Mouse (Mus musculus) layer of hippocampus, adult 9-11 months (tissue): ENCODE data around the gene Xbp1.
"Not testable (repeated sequence)": the region's sequence is repeated elsewhere in the genome, so short reads cannot be mapped to it uniquely, and the experiment has no call there.

ENCODE experiments used
- DNase-seq: peaks from one replicate; pipeline ENCODE4 v3.0.0; 2022

Xbp1 gene

GRCm38 (mm10) chr11:5502351-5503051, 18.0 kb upstream of the Xbp1 start:
- DNase-seq = no peak

- DNase-seq = no peak
These were observed 14.4 kb upstream of the Xbp1 start for GRCm38 (mm10) chr11:5505856-5506575.

- no peak for DNase-seq
These were observed 11.0 kb upstream of the Xbp1 start for GRCm38 (mm10) chr11:5509215-5510098.

GRCm38 (mm10) chr11:5510099-5510391, 10.4 kb upstream of the Xbp1 start:
- no peak for DNase-seq

- DNase-seq = not testable (repeated sequence)
These were observed 9.8 kb upstream of the Xbp1 start for GRCm38 (mm10) chr11:5510686-5511085.

- DNase-seq = no peak
These were observed 8.2 kb upstream of the Xbp1 start for GRCm38 (mm10) chr11:5512099-5512725.

- DNase-seq = no peak
These were observed 7.5 kb upstream of the Xbp1 start for GRCm38 (mm10) chr11:5512961-5513360.

GRCm38 (mm10) chr11:5514091-5514490, 6.4 kb upstream of the Xbp1 start:
- no peak for DNase-seq

- no peak for DNase-seq
These were observed 5.3 kb upstream of the Xbp1 start for GRCm38 (mm10) chr11:5515196-5515595.

GRCm38 (mm10) chr11:5515655-5516054, 4.8 kb upstream of the Xbp1 start:
- DNase-seq = no peak

- DNase-seq = no peak
These were observed 4.3 kb upstream of the Xbp1 start for GRCm38 (mm10) chr11:5516151-5516550.

- no peak for DNase-seq
These were observed 3.8 kb upstream of the Xbp1 start for GRCm38 (mm10) chr11:5516617-5517016.

- DNase-seq = no peak
These were observed 3.1 kb upstream of the Xbp1 start for GRCm38 (mm10) chr11:5517346-5517745.

- DNase-seq = no peak
These were observed 778 bp upstream of the Xbp1 start for GRCm38 (mm10) chr11:5519681-5520080.

- no peak for DNase-seq
These were observed 732 bp downstream of the Xbp1 start for GRCm38 (mm10) chr11:5521266-5521515.

- DNase-seq = peak; percentile 72
These were observed 1.2 kb downstream of the Xbp1 start for GRCm38 (mm10) chr11:5521516-5522291.

- DNase-seq = no peak
These were observed 2.4 kb downstream of the Xbp1 start for GRCm38 (mm10) chr11:5522798-5523415.

- DNase-seq = no peak
These were observed 5.0 kb downstream of the Xbp1 start for GRCm38 (mm10) chr11:5525418-5525817.

GRCm38 (mm10) chr11:5526573-5527439, 6.3 kb downstream of the Xbp1 start:
- no peak for DNase-seq

- DNase-seq = no peak
These were observed 7.5 kb downstream of the Xbp1 start for GRCm38 (mm10) chr11:5527865-5528523.

- no peak for DNase-seq
These were observed 8.4 kb downstream of the Xbp1 start for GRCm38 (mm10) chr11:5528841-5529240.
